Mouse (Mus musculus): Measurements from ENCODE around the gene Nfx1.

Gene Nfx1

DNA sequence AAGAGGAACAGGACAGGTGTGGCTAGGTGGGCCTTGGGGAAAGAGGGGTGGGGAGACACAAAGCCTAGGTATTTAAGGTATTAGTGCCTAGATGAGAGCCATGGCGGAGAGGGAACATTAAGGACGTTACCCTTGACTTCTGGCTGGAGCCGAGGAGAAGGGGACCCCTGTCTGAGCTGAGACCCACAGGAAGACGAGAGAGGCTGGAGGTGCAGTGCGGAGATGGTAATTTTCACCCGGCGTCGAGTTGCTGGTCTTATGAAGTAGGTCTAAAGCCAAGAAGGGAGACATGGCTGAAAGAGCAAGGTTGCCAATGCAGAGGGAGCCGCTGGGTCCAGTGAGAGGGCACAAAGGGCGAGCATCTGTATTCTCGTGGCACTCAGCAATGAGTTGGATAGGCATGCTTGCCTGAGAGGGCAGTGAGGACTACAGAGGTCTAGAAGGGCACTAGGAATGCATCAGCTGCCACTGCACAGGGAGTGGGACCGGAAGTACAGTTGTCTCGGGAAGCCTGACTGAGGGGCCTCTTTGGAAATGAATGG, 75.6 kb downstream of the Nfx1 start:
- DNase-seq (ENCODE audit: low spot score): no peak

DNA sequence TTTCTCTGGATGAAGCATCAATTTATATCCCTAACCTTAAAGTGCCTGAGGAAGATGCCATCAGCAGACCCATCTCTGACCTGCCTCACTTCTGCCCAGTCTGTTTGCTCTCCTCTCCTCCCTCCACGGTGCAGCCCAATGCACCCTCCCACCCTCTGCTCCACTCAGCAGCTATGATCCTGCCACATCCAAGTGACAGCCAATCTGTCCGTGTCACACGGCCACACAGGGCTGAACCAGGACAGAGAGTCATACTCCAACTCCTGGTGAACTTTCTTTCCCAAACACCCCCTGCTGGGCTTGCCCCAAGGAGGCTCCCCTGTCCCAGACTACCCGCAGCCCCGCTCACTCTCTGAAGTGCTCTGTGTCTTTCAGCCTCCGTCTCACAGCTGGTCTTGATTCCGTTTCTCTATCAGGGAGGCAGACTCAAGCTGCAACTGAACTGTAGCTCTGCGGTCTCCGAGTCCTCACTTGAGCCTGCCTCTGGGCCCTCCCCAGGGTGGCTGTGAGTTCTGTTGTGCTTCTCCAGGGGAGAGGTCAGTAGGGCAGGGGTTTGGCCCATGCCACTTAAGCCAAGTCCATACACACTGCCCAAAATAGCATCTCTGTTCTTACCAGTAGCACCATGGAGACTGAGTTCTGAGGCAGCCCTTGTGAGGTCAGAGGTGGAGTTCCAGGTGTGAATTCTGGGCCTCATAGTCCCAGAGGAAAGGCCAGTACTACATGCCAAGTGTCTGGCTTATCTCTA, 77.0 kb downstream of the Nfx1 start, which contains the start of gene Aqp7:
Gene Aqp7 (minus strand): TSS at position 616 of the 748 bp plus-strand sequence.
- DNase-seq (ENCODE audit: low spot score): no peak

DNA sequence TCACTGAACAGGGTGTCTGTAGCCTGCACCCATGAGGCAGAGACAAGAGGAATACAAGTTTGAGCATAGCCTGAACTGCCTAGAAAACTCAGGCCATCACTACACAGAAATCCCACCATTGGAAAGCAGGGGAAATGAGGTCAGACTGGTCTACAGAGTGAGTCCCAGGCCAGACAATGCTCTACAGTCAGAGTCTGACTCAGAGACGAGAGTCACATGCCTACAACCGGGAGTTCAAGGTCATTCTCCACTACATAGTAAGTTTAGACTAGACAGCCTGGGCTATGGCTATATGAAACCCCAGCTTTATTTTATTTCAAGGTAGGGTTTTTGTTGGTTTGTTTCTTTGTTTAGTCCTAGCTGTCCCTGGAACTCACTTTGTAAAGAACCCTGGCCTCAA, 78.2 kb downstream of the Nfx1 start:
- no peak for DNase-seq (ENCODE audit: low spot score)

DNA sequence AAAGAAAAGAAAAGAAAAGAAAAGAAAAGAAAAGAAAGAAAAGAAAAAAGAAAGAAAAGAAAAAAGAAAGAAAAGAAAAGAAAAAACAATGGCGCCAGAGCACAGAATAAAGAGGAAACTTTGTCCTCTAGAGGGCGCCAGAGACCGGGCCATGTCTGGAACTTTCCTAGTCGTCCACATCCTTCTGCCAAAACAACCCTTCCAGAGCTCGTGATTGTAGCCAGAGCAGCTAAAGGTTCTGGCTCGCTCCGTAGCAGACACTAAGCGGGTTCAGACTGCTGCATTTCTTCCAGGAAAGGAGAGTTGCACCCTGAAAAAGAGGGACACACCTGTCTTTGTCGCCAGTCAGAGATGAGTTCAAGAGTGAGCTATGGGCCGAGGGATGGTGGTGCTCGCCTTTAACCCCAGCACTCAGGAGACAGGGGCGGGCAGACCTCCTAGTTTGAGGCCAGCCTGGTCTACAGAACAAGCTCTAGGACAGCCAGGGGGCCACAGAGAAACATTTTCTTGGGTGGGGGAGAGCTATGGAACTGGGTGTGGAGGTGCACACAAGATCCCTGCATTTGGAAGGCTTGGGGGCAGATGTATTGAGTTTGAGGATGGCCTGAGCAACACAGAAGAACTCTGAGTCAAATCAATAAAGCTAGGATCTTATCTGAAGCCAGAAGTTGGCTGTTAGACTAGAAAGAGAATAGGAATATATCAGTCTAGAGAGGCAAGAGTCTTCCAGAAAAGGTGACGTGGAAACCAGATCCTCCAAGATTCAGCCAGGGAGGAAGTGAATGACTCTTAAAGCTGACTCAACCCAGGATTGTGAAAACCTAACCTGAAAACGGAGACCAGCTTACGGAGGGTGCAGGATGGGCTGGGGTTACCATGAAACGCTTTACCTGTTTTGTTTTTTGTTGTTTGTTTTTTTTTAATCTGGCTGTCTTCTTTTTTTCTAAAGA, 80.3 kb downstream of the Nfx1 start:
- DNase-seq (ENCODE audit: low spot score): peak; percentile 67

DNA sequence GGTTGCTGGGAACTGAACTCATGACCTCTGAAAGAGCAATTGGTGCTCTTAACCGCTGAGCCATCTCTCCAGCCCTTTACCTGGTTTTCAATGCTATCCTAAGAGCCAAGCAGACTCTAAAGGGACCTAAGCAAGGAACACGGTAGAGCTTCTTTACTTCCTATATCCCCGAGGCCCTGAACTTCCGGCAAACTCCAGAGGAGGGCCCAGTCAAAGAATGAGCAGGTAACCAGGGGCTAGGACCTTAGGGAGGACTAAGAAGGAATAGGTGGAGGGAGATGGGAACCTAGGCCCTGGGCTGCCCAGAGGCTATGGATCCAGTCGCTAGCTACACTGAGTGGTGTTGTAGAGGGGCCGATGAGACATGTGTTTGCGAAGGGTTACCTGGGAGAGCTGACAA, 81.1 kb downstream of the Nfx1 start:
- no peak for DNase-seq (ENCODE audit: low spot score)

DNA sequence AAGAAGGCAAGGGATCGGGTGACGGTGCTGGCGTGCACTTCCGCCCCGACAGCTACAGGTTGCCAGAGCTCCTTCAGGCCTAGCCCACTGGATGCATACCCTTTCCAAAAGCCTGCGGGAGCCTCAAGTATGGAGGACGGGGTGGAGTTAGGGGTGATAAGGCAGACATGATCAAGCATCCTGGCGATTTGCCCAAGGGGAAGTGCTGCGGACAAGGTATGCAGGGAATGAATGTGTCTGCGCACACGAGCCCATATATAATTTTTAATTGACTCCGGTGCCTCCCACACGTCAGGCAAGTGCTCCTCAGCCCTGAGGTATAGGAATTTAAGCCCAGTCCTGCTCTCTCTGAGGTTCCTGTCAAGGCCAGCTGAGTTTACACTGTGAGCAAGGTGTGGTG, 84.4 kb downstream of the Nfx1 start:
- DNase-seq (ENCODE audit: low spot score): no peak

DNA sequence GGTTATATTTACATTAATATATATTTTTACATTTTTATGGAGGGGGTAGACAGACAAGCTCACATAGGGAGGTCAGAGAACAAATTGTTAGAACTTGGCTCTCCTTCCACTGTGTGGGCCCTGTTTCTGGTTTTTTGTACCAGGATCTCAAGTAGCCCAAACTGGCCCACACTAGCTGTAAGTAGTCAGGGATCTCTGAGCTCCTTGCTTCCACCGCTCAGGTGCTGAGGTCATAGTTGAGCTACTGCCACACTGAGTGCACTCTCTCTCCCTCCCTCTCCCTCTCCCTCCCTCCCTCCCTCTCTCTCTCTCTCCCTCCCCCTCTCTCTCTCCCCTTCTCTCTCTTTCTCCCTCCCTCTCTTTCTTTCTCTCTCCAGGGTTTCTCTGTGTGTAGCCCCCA, 85.5 kb downstream of the Nfx1 start:
- no peak for DNase-seq (ENCODE audit: low spot score)

DNA sequence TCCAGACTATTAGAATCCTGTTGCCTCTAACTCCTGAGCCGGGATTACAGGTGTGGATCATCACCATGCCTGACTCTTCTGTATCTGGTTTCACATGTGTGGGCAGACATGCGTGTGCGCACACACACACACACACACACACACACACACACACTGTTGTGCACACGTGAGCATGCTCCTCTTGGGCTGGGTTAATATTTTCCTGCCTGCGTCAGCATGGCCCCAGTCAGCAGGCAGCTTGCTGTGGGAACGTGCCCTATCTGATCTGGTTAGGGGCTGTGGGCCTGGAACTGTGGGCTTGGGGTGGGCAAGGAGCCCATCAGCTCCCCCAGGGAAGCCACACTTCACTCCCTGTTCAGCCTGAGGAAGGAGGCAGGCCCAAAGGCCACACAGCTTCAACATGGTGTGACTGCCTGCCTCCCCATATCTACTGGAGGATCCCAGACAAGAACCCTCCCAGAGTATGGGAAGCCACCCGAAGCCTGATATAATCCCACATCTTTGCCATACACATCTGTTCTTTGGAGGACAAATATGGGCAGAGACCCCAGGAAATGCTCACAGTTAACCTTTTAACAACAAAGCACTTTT, 86.1 kb downstream of the Nfx1 start:
- DNase-seq (ENCODE audit: low spot score): no peak

DNA sequence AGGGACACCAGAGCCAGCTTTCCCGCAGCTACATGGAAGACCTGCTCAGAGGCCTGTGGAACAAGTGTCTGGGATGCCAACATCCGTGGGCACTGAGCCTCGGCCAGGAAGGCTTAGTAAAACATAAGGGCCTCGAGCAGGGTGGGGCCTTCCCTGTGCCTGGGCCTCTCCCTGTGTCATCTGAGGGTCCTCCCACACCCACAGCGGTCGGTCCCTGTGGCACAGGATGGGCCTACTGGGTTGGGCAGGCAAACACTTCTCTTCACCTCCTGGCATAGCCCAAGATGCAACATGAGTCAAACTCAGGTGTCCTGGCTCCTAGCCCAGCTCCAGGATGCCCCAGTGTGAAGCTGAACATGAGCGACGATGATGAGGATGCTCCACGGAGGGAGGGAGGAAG, 86.7 kb downstream of the Nfx1 start:
- DNase-seq (ENCODE audit: low spot score): no peak

DNA sequence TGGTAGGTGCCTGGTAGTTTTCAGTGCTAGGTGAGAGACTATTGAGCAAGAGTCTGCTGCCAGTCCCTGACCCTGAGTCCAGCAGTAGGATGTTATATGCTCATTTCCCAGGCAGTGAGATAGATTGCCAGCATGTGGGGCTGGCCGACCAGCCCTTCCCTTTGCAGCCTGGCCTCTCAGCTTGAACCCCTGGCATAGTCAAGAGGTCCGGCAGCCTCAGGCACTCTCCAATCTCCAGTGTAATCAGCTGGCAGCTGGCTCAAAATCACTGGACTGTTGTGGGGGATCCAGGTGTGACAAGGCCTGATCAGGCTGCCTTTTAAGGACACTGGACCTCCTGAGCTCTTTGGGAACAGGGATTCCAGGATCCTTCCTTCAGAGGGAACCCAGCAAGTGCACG, 92.6 kb downstream of the Nfx1 start:
- no peak for DNase-seq (ENCODE audit: low spot score)

DNA sequence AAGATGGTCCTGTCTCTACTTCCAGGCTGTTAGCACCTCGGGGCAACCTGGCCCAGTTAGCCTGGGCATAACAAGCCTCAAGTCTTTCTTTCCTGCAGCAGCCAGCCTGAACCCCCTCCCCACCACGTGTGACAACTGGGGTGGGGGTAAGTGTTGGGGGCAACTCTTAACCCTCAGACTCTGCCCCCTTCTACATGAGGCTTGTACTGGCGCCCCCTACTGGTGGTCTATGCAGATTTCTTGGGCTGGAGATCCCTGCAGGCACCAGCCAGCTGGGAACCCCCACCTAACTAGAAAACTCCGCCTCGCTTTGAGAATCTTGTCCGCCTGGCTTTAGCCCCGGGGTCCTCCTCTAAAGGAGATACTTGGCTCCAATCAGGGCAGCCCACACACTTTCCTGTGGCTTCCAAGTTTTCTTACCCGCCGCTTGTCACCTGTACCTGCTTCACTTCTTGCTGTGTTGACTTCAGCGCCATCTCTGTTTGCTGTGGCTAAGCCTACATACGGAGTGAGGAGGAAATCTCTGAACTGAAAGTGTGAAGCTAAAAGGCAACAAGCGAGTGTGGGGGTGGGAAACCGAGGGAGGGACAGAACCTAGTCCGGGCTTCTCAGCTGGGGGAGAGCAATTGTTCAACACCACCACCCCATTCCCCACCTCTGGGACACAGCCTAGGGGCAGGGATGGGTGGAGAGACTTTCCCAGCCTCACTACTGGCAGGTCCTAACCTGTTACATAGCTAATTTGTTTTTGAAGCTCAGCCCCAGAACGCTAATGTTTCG, 93.4 kb downstream of the Nfx1 start:
- peak; percentile 13 for DNase-seq (ENCODE audit: low spot score)

DNA sequence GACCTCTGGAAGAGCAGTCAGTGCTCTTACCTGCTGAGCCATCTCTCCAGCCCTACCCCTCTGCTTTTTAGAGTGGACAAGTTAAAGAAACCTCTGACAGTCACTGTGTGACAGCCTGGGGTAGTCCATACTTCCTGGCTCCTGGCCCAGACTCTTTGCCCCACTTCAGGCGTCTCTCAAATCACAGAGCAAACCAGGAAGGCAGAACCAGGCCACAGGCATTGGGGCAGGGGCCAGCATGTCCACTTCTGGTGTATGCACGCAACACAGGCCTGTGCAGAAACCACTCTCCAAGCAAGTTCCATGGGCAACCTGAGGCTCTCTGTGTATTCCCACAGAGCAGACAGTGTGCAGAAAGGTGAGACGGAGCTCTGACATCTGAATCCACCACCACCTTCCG, 94.5 kb downstream of the Nfx1 start:
- no peak for DNase-seq (ENCODE audit: low spot score)

DNA sequence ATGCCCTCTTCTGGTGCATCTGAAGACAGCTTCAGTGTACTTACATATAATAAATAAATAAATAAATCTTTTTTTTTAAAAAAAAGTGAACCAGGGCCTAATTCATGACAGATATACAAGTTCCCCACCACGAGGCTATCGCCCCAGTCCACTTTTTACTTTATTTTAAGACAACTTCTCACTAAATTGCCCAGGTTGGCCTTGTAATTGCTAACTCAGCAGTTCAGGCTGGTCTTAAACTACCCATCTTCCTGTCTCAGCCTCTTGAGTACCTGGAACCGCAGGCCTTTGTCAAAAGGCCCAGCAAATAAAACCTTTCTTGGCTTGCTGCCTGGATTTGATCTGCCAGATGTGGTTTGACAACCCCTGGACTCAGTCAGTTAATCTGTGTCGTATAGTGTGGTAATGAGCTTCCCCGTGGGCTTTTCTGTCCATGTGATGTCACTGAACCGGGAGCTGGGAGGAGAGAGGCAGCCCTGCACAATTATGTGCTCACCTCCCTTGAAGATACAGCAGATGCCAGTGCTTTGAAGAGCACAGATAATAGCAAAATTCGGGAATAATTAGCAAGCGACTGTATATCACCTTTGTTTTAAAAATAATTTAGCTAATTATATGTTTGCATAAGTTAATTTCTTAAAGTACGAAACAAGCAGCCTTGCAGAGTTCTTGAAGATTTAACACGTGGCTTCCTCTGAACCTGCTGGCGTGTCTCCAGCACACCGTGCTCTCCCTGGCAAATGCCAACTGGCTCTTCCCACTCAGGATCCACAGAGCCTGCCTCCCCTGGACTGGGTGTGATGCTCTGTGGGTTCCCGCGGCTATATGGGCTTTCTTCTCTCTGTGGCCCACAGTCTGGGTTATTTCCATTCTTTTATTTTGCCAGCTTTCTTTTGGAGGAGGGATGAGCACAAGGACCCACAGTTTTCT, 101.1 kb downstream of the Nfx1 start:
- DNase-seq (ENCODE audit: low spot score): no peak

DNA sequence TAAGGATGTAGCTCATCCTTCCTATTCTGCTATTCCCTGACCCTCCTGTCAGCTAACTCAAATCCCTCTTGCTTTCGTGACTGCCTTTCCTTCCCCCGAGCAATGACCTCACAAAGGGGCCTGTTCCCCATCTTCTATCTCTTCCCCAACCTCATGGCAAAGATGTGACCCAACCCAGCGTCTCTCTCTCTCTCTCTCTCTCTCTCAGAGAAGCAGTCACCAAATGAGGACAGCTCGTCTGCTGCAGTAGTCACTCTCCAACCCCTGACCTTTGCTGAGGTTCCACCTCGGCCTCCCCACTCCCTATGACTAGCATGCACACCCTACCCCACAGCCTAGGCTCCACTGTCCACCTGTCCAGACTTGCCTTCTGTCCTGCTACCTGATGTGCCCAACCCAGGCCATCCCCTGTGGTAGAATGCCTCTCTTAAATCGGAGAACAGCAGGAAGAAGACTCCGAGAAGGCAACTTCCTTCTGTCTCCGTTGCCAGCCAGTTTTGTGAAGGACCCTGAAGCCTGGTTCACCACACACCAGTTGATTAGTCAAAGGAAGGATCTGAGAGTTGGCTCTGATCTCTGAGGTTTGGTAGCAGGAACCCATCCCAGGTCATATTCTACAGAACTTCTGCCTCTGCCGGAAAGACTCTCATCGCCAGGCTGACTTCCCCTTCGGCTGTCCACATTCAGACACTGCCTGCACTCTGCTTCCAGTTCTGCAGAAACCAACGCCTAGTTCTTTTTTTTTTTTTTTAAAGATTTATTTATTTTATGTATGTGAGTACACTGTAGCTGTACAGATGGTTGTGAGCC, 102.5 kb downstream of the Nfx1 start:
- DNase-seq (ENCODE audit: low spot score): no peak

DNA sequence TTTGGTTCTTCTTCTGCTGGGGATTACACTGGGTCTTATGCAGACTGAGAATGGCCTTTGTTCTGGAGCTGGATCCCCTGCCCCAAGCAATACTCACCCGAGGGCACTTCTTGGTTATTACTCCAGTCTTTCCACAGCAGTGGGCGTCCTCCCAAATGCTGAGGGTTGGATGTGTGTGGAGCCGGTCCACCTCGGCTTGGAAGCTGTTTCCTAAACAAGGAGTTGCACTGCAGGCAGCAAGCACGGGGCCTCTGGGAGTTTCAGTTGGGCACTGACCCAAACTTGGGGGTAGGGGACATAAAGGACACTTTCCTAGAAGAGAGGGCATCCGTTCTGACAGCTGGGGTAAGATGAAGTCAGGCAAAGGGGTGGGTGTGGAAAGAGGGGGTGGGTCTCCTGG, 103.8 kb downstream of the Nfx1 start:
- no peak for DNase-seq (ENCODE audit: low spot score)

All from T-cell, adult 2 months (primary cell).